Mouse (Mus musculus): Measurements from ENCODE around the gene Csf2ra. TPM values are rescaled to one million over a fixed set of nuclear protein-coding genes. Genes with fewer than 3 reads are reported as not detected.
A peak's percentile ranks its signal among the peaks of the same experiment; 100 is the strongest.
"Not testable (repeated sequence)": the region's sequence is repeated elsewhere in the genome, so short reads cannot be mapped to it uniquely, and the experiment has no call there.

Csf2ra gene
- polyA plus RNA-seq, 1 experiment from 2014 or later: 11.8 TPM

- 85% methylated on average over 1 of the region's 1 CpGs for WGBS
- H3K27me3 ChIP-seq (ENCODE audit: control insufficient read depth, insufficient read depth, low read length): no peaks in the 10 kb centered on the region
- no peak overlapping the region for H3K4me2 ChIP-seq
- no peaks in the 10 kb centered on the region for H3K4me1 ChIP-seq (ENCODE audit: control insufficient read depth, insufficient read depth, low read length)
- no peaks in the 10 kb centered on the region for H3K36me3 ChIP-seq (ENCODE audit: control insufficient read depth, insufficient read depth, low read length)
- no peak overlapping the region for H3K9ac ChIP-seq (ENCODE audit: low read length)
- H3K27ac ChIP-seq (ENCODE audit: low read depth, low read length): no peak overlapping the region
- no peak overlapping the region for H3K4me3 ChIP-seq (ENCODE audit: low read depth, low read length)
- no peak for ATAC-seq (ENCODE audit: low FRiP score)
- H3K9me3 ChIP-seq (ENCODE audit: control insufficient read depth, low read length): no peaks in the 10 kb centered on the region
- no peak for DNase-seq (ENCODE audit: low spot score, missing footprints)
These were observed 33.0 kb upstream of the Csf2ra start for GRCm38 (mm10) chr19:61261241-61261640.

GRCm38 (mm10) chr19:61257733-61258132 lies 29.5 kb upstream of the Csf2ra start:
- Histone ChIP-seq H3K36me3 (ENCODE audit: control insufficient read depth, insufficient read depth, low read length) (no peaks in the 10 kb centered on the region), H3K9me3 (ENCODE audit: control insufficient read depth, low read length) (no peaks in the 10 kb centered on the region), H3K4me3 (ENCODE audit: low read depth, low read length) (no peak overlapping the region), H3K27ac (ENCODE audit: low read depth, low read length) (no peak overlapping the region), H3K27me3 (ENCODE audit: control insufficient read depth, insufficient read depth, low read length) (no peaks in the 10 kb centered on the region), H3K4me1 (ENCODE audit: control insufficient read depth, insufficient read depth, low read length) (no peaks in the 10 kb centered on the region), H3K9ac (ENCODE audit: low read length) (no peak overlapping the region), H3K4me2 (no peak overlapping the region)
- DNase-seq (ENCODE audit: low spot score, missing footprints) (no peak), ATAC-seq (ENCODE audit: low FRiP score) (no peak)
- 93% methylated on average over 18 of the region's 18 CpGs for WGBS

GRCm38 (mm10) chr19:61256166-61256887 lies 28.1 kb upstream of the Csf2ra start:
- no peaks in the 10 kb centered on the region for H3K9me3 ChIP-seq (ENCODE audit: control insufficient read depth, low read length)
- no peaks in the 10 kb centered on the region for H3K4me1 ChIP-seq (ENCODE audit: control insufficient read depth, insufficient read depth, low read length)
- ATAC-seq (ENCODE audit: low FRiP score) (no peak), DNase-seq (ENCODE audit: low spot score, missing footprints) (no peak)
- H3K4me2 ChIP-seq: no peak overlapping the region
- no peaks in the 10 kb centered on the region for H3K36me3 ChIP-seq (ENCODE audit: control insufficient read depth, insufficient read depth, low read length)
- no peaks in the 10 kb centered on the region for H3K27me3 ChIP-seq (ENCODE audit: control insufficient read depth, insufficient read depth, low read length)
- H3K4me3 ChIP-seq (ENCODE audit: low read depth, low read length): no peak overlapping the region
- H3K9ac ChIP-seq (ENCODE audit: low read length): no peak overlapping the region
- 90% methylated on average over 7 of the region's 7 CpGs for WGBS
- H3K27ac ChIP-seq (ENCODE audit: low read depth, low read length): no peak overlapping the region

GRCm38 (mm10) chr19:61247334-61247733 lies 19.1 kb upstream of the Csf2ra start:
- H3K27ac ChIP-seq (ENCODE audit: low read depth, low read length); H3K9ac ChIP-seq (ENCODE audit: low read length); H3K27me3 ChIP-seq (ENCODE audit: control insufficient read depth, insufficient read depth, low read length); H3K4me2 ChIP-seq; H3K36me3 ChIP-seq (ENCODE audit: control insufficient read depth, insufficient read depth, low read length); H3K4me1 ChIP-seq (ENCODE audit: control insufficient read depth, insufficient read depth, low read length); ATAC-seq (ENCODE audit: low FRiP score); DNase-seq (ENCODE audit: low spot score, missing footprints); H3K9me3 ChIP-seq (ENCODE audit: control insufficient read depth, low read length); H3K4me3 ChIP-seq (ENCODE audit: low read depth, low read length): not testable (repeated sequence)
- 90% methylated on average over 4 of the region's 4 CpGs for WGBS

GRCm38 (mm10) chr19:61244721-61245436 lies 16.6 kb upstream of the Csf2ra start:
- Histone ChIP-seq H3K4me2 (no peak overlapping the region), H3K4me3 (ENCODE audit: low read depth, low read length) (no peak overlapping the region), H3K9ac (ENCODE audit: low read length) (no peak overlapping the region), H3K27ac (ENCODE audit: low read depth, low read length) (no peak overlapping the region), H3K27me3 (ENCODE audit: control insufficient read depth, insufficient read depth, low read length) (no peaks in the 10 kb centered on the region), H3K9me3 (ENCODE audit: control insufficient read depth, low read length) (no peaks in the 10 kb centered on the region), H3K36me3 (ENCODE audit: control insufficient read depth, insufficient read depth, low read length) (no peaks in the 10 kb centered on the region), H3K4me1 (ENCODE audit: control insufficient read depth, insufficient read depth, low read length) (no peaks in the 10 kb centered on the region)
- WGBS: 80% methylated on average over 5 of the region's 5 CpGs
- DNase-seq (ENCODE audit: low spot score, missing footprints) (no peak), ATAC-seq (ENCODE audit: low FRiP score) (no peak)

- H3K36me3 ChIP-seq (ENCODE audit: control insufficient read depth, insufficient read depth, low read length): no peaks in the 10 kb centered on the region
- no peak overlapping the region for H3K27ac ChIP-seq (ENCODE audit: low read depth, low read length)
- H3K4me2 ChIP-seq: no peak overlapping the region
- H3K4me1 ChIP-seq (ENCODE audit: control insufficient read depth, insufficient read depth, low read length): no peaks in the 10 kb centered on the region
- DNase-seq (ENCODE audit: low spot score, missing footprints) (no peak), ATAC-seq (ENCODE audit: low FRiP score) (no peak)
- H3K9me3 ChIP-seq (ENCODE audit: control insufficient read depth, low read length): no peaks in the 10 kb centered on the region
- WGBS: 81% methylated on average over 2 of the region's 2 CpGs
- H3K27me3 ChIP-seq (ENCODE audit: control insufficient read depth, insufficient read depth, low read length): no peaks in the 10 kb centered on the region
- no peak overlapping the region for H3K4me3 ChIP-seq (ENCODE audit: low read depth, low read length)
- H3K9ac ChIP-seq (ENCODE audit: low read length): no peak overlapping the region
These were observed 9.7 kb upstream of the Csf2ra start for GRCm38 (mm10) chr19:61237967-61238366.

GRCm38 (mm10) chr19:61234532-61234931 lies 6.3 kb upstream of the Csf2ra start:
- 74% methylated on average over 5 of the region's 5 CpGs for WGBS
- H3K4me3 ChIP-seq (ENCODE audit: low read depth, low read length): no peak overlapping the region
- ATAC-seq (ENCODE audit: low FRiP score): no peak

GRCm38 (mm10) chr19:61226928-61227854 lies 1.0 kb downstream of the Csf2ra start:
- Histone ChIP-seq H3K4me2 (peak overlapping the region; percentile 50), H3K9me3 (ENCODE audit: control insufficient read depth, low read length) (no peaks in the 10 kb centered on the region; the same call in 1 of the 2 replicates), H3K9ac (ENCODE audit: low read length) (peak overlapping the region; percentile 44), H3K36me3 (ENCODE audit: control insufficient read depth, insufficient read depth, low read length) (no peaks in the 10 kb centered on the region), H3K4me1 (ENCODE audit: control insufficient read depth, insufficient read depth, low read length) (no peaks in the 10 kb centered on the region; the same call in 1 of the 2 replicates), H3K27ac (ENCODE audit: low read depth, low read length) (peak overlapping the region; percentile 54), H3K4me3 (ENCODE audit: low read depth, low read length) (peak overlapping the region; percentile 56), H3K27me3 (ENCODE audit: control insufficient read depth, insufficient read depth, low read length) (no peaks in the 10 kb centered on the region)
- peak; percentile 99 for DNase-seq (ENCODE audit: low spot score, missing footprints)
- ATAC-seq (ENCODE audit: low FRiP score): peak; percentile 88
- 4% methylated on average over 71 of the region's 71 CpGs for WGBS

More at GRCm38 (mm10) chr19:61234532-61234931, 6.3 kb upstream of the Csf2ra start:
- no peak for DNase-seq (ENCODE audit: low spot score, missing footprints)
- no peaks in the 10 kb centered on the region for H3K9me3 ChIP-seq (ENCODE audit: control insufficient read depth, low read length)
- H3K4me2 ChIP-seq: no peak overlapping the region
- no peak overlapping the region for H3K9ac ChIP-seq (ENCODE audit: low read length)
- H3K27me3 ChIP-seq (ENCODE audit: control insufficient read depth, insufficient read depth, low read length): no peaks in the 10 kb centered on the region
- H3K36me3 ChIP-seq (ENCODE audit: control insufficient read depth, insufficient read depth, low read length): no peaks in the 10 kb centered on the region
- H3K27ac ChIP-seq (ENCODE audit: low read depth, low read length): no peak overlapping the region
- H3K4me1 ChIP-seq (ENCODE audit: control insufficient read depth, insufficient read depth, low read length): no peaks in the 10 kb centered on the region

All from midbrain, embryonic 11.5 days (tissue).